Mouse (Mus musculus) neural tube, embryonic 15.5 days (tissue): Measurements from ENCODE around the gene Fancd2os. TPM values are rescaled to one million over a fixed set of nuclear protein-coding genes. Genes with fewer than 3 reads are reported as not detected.

Experiments
- ATAC-seq: fragments of 200-750 bp; cut with Nextera tagmentation; 2 replicates; pipeline ENCODE4 v1.8.0; 2017; ENCODE audit warnings: mild to moderate bottlenecking, moderate TSS enrichment, moderate library complexity; ENCODE audit not compliant: low FRiP score
- H3K27ac ChIP-seq: fragments of 300-500 bp; sonication (generic); replicated peaks from 2 replicates; pipeline ENCODE4 v1.5.1; 2015; ENCODE audit warnings: mild to moderate bottlenecking, inconsistent platforms
- H3K27me3 ChIP-seq: fragments of 300-500 bp; sonication (generic); replicated peaks from 2 replicates; pipeline ENCODE4 v1.6.1; 2015; ENCODE audit warnings: inconsistent platforms
- H3K36me3 ChIP-seq: fragments of 300-500 bp; sonication (generic); 2 replicates; pipeline ENCODE4 v1.6.1; 2015; ENCODE audit warnings: inconsistent platforms
- H3K4me1 ChIP-seq: fragments of 300-500 bp; sonication (generic); 2 replicates; pipeline ENCODE4 v1.6.1; 2015; ENCODE audit warnings: inconsistent platforms
- H3K4me2 ChIP-seq: fragments of 300-500 bp; sonication (generic); 2 replicates; pipeline ENCODE4 v1.6.1; 2015; ENCODE audit warnings: inconsistent platforms, mild to moderate bottlenecking, moderate library complexity
- H3K4me3 ChIP-seq: fragments of 300-500 bp; sonication (generic); replicated peaks from 2 replicates; pipeline ENCODE4 v1.5.1; 2015; ENCODE audit warnings: mild to moderate bottlenecking, inconsistent platforms
- H3K9ac ChIP-seq: fragments of 300-500 bp; sonication (generic); replicated peaks from 2 replicates; pipeline ENCODE4 v1.6.1; 2015; ENCODE audit warnings: mild to moderate bottlenecking, inconsistent platforms
- H3K9me3 ChIP-seq: fragments of 300-500 bp; sonication (generic); replicated peaks from 2 replicates; pipeline ENCODE4 v1.6.1; 2016; ENCODE audit warnings: inconsistent platforms
- WGBS: fragments of 180-500 bp; shearing (Covaris S2); methylation state at CpG from one replicate; pipeline ENCODE4 v1.1.7; 2015; ENCODE audit warnings: mixed read lengths; 5-methylcytosine and 5-hydroxymethylcytosine counted together
- polyA plus RNA-seq: library from polyadenylated mRNA; unstranded; fragments of >200 nt; fragmentation: Nextera tagmentation; extraction: Ambion mirVana; gene quantifications from 2 replicates; pipeline ENCODE4 v1.2.1, GENCODE M21; 2015

Gene Fancd2os
- polyA plus RNA-seq, 1 experiment from 2014 or later, result not detected

DNA sequence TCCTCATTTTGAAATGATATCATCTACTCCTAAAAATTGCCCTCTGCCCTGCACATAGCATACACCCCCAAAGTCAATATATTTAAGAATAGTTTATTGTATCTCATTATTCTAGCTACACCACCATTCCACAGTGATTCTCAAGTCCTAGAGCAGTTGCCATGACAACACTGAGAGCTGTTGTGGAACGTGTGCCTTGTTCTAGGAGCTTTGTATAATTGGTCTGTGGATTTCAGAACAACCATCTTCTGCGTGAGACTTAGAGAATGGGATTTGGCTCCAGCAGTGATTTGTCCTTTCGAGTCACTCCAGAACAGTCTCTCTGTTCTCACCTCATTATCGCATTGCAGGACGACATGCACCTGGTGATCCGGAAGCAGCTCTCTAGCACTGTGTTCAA is 40.8 kb downstream of the Fancd2os start:
- ATAC-seq, result no peak
- no peaks in the 10 kb centered on the region for H3K4me1 ChIP-seq
- H3K27ac ChIP-seq, result no peak overlapping the region
- H3K36me3 ChIP-seq, result no peaks in the 10 kb centered on the region
- H3K9me3 ChIP-seq, result no peaks in the 10 kb centered on the region
- no peak overlapping the region for H3K9ac ChIP-seq
- H3K27me3 ChIP-seq, result no peaks in the 10 kb centered on the region
- H3K4me2 ChIP-seq, result no peak overlapping the region
- WGBS, result 56% methylated on average over 6 of the region's 6 CpGs
- no peak overlapping the region for H3K4me3 ChIP-seq

Other genes starting within 250 kb of the Fancd2os start
- gene Tada3, start 222.8 kb downstream of the Fancd2os start, polyA plus RNA-seq, result 73.4 and 73.9 TPM in 2 replicates
- gene Arpc4, start 222.6 kb downstream of the Fancd2os start, polyA plus RNA-seq, result 428 and 436 TPM in 2 replicates
- gene Ttll3, start 211.5 kb downstream of the Fancd2os start, polyA plus RNA-seq, result 10.3 and 11.3 TPM in 2 replicates
- 20.0 and 24.6 TPM in 2 replicates for gene Rpusd3, start 181.4 kb downstream of the Fancd2os start, polyA plus RNA-seq
- gene Cidec, start 165.0 kb downstream of the Fancd2os start, polyA plus RNA-seq, result 0.24 TPM in 1 of 2 replicates, not detected in the other
- gene Jagn1, start 158.1 kb downstream of the Fancd2os start, polyA plus RNA-seq, result 103 TPM in 2 replicates
- gene Il17re, start 142.2 kb downstream of the Fancd2os start, polyA plus RNA-seq, result 0.50 and 1.5 TPM in 2 replicates
- gene Il17rc, start 129.3 kb downstream of the Fancd2os start, polyA plus RNA-seq, result 3.5 and 9.5 TPM in 2 replicates
- gene Creld1, start 117.4 kb downstream of the Fancd2os start, polyA plus RNA-seq, result 87.9 and 106 TPM in 2 replicates
- 10.2 and 12.8 TPM in 2 replicates for gene Prrt3, start 98.8 kb downstream of the Fancd2os start, polyA plus RNA-seq
- gene Emc3, start 69.1 kb downstream of the Fancd2os start, polyA plus RNA-seq, result 118 and 119 TPM in 2 replicates
- gene Fancd2, start 69.0 kb downstream of the Fancd2os start, polyA plus RNA-seq, result 1.8 and 3.7 TPM in 2 replicates
- gene Brk1, start 4.1 kb upstream of the Fancd2os start, polyA plus RNA-seq, result 245 and 258 TPM in 2 replicates
- 68.1 and 75.8 TPM in 2 replicates for gene Vhl, start 23.2 kb upstream of the Fancd2os start, polyA plus RNA-seq
- 2.5 and 4.5 TPM in 2 replicates for gene Irak2, start 37.8 kb upstream of the Fancd2os start, polyA plus RNA-seq
- gene Tatdn2, start 96.3 kb upstream of the Fancd2os start, polyA plus RNA-seq, result 0.96 and 1.4 TPM in 2 replicates
- gene Ghrl, start 119.2 kb upstream of the Fancd2os start, polyA plus RNA-seq, result 1.1 and 1.9 TPM in 2 replicates
- gene Sec13, start 140.0 kb upstream of the Fancd2os start, polyA plus RNA-seq, result 194 and 214 TPM in 2 replicates